Mouse (Mus musculus) adipocyte (in vitro differentiated cells): Measurements from ENCODE around the gene Rgr.

Source experiments
- DNase-seq: peaks from one replicate; pipeline ENCODE4 v3.0.0-alpha.2; 2016; ENCODE audit warnings: low spot score

Rgr gene

DNA sequence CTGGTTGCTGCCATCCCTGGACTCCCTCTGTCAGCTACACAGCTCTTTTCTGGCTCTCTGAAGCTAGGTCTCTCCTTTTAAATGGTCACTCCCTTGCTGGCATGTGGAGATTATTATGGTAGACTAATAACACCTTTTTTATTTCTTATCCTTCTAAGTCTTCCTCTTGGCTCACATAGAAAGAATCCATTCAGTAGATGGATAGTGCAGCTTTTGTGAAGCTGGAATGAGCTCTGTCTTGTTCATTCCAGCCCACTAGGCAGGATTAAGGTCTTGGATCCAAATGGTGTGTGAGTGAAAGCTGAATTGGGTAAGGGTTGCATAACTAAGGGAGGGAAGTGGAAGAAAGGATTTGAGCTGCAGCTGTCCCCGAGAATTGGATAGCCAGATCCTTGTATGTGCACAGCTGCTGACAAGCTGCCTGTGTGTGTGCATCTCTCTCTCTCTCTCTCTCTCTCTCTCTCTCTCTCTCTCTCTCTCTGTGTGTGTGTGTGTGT, at the start of gene Rgr:
Gene Rgr, minus strand, starts transcription at position 51 of the 497 bp plus-strand sequence.
- peak; percentile 86 for DNase-seq

DNA sequence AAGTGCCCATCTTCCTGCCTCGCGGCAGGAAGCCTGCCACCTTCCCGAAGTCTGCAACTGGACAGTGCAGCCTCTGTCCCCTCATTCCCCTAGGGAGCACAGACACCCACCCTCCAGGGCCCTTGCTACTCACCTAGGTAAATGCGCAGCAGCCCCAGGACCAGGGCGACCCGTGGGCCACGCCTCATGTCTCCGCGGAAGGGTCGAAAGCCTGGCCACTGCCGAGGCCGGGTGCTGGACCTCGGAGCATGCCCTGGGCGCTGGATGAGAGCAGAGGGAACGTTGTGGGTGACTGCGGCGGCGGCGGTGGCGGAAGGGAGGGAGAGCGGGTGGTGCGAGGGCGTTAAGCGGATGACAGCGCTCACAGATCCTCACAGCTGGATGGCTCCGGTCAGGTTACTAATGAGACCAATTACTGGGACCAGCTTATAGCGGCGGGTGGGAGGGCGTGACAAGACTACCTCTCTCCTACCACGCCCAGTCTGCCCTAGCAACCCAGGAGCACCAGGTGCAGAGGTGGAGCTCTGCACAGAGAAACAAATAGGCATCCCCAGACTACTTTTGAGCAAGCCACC, 49.3 kb upstream of the Rgr start, which contains the start of gene Cdhr1:
Gene Cdhr1, minus strand, starts transcription at position 392 of the 575 bp plus-strand sequence.
- DNase-seq = no peak

DNA sequence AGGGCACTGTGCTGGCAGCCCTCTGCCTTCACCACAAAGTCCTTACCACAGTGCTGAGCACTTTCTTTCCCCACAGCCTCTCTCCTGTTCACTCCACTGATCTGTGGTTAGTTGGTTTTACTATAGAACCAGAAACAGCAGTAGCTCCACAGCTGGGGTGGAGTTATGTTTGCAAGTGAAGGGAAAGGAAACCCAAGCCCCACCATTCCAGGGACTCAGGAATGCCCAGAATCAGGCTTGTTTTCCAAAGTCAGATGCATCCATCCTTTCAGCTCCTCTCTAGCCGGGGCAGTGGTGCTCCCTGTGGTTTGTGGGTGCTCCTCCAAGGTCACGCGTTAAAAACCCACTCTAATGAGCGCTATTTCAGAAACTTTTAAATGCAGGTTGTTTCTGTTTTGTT, 46.8 kb upstream of the Rgr start:
- DNase-seq = no peak

DNA sequence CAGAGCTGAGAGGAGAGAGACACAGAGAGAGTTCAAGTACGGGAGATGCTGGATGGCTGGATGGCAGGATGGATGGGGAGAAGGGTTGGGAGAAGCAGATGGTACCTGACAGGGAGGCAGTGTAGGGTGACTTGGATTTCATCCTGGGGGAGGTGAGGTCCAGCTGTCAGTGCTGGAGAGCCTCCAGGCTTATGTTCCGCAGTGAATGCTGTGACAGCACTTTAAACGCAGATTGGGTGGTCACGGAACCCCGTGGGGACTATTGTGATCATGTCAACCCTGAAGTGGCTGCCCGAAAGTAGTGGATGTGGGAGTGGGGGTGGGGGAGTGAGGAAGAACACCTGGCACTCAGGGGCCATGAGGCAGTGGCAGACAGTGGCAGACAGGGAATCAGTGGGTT, 45.7 kb upstream of the Rgr start:
- no peak for DNase-seq

DNA sequence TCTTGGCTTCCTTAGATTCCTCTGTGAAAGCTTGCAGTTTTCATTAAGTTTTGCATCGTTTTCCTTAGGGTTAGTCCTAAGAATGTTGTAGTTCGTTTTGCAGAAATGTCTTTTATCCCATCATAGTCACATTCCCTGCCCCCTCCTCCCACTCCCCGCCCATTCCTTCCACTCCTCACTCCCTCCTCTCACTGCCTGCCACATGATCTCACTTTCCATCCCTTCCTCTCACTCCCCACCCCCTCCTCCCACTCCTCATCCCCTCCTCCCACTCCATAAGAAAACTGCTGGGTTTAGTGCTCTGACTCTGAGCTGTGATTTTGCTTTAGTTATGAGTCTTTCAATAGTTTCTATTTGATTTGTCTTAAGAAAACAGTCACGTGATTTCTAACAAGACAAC, 35.0 kb upstream of the Rgr start:
- DNase-seq = no peak

DNA sequence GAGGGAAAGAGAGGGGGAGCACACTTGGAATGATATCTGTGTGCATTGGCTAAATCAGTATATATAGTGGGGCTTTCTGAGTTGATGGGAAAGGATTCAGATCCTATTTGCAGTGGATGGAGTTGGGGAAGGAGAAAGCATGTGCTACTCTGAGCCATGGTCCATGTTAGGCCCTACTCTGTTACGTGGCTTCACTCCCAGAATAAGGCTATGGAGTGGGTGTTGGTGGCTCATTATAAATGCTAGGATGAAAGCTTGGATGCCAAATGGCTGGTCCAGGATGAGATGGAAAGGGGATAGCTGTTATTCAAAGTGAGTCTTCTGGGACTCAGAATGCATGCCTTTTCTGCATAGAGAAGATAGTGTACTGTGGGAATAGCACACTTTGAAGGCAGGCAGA, 32.0 kb upstream of the Rgr start:
- DNase-seq = no peak

DNA sequence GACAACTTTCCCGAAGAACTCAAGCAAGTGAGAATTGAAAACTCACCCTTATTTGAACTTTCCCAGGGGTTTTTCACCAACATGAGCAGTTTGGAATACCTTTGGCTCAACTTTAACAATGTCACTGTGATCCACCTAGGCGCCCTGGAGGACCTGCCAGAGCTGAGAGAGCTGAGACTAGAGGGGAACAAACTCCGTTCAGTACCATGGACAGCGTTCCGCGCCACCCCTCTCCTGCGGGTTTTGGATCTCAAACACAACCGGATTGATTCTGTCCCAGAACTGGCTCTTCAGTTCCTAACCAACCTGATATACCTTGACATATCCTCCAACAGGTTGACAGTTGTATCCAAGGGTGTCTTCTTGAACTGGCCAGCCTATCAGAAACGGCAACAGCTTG, 19.8 kb upstream of the Rgr start:
- DNase-seq = peak; percentile 50

DNA sequence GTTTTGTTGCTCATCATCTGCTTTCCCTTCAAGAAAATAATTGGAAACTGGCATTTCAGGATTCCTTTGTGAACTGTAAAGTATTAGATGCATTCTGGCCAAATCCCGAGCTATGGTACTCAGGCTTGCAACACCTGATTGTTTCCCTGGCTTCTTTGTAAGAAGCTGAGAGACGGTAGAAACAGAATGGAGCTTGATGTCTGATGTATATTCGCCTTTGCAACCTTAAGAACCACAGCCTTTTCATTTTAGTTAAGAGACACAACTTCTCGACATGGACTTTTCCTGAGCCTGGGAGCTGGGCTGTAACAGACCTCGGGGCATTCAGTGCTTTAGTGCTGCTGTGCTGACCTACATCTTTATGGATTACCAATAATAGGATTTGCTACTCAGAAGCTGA, 18.9 kb upstream of the Rgr start, which contains the start of gene Lrit2:
Gene Lrit2, plus strand, starts transcription at position 301 of the 400 bp plus-strand sequence.
- no peak for DNase-seq

DNA sequence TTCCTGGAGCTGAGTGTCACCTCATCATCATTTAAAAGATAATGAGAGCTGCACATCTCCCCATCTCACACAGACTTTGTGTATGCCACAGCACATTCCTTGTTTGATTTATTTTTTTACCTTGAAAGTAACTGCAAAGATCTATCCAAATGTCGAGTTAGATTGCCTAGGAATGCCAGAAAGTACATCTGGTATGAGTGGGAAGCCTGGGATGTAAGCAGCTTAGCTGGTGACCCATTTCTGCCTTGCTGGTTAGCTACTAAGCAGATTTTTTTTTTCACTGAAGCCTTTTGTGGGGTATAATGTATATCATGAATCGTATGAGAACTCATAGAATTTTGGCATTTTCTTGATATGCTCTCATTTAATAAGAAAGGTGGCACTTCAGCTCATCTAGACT, 17.9 kb upstream of the Rgr start:
- DNase-seq = no peak

DNA sequence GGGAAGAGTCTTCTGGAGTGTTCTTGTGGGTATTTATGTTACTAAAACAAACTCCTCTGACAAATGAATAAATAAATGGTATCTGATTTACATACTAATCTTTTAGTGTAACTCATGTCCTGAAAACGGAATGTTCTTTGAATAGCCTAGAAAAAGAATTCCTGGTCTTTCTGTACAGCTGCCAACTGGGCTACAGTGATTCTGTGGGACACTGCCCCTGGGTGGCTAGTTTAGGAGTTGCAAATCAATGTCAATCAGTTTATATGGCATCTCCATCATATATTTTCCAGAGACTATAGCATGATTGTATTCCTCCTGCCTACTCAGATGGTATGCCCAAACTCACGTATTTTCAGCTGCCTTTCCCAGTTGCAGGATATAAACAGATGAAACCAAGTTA, 16.1 kb upstream of the Rgr start:
- DNase-seq = peak; percentile 67

DNA sequence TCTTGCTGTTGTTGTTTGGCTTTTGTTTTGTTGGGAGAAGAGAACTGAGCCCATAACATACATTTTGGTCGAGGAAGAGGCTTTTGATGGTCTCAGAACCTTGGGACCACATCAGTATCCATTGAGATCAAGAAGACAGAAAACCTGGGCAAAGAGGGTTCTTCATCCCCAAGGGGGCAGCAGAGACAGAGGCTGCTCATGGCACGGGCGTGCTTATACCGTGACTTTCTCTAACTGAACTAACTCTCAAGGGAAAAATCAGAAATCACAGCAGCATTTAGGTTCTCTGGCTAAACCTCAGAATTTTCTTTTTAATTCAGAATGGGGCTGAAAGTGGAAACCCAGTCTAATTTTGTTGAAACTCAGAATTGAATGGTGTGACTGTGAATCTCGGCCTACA, 14.3 kb downstream of the Rgr start:
- peak; percentile 35 for DNase-seq

DNA sequence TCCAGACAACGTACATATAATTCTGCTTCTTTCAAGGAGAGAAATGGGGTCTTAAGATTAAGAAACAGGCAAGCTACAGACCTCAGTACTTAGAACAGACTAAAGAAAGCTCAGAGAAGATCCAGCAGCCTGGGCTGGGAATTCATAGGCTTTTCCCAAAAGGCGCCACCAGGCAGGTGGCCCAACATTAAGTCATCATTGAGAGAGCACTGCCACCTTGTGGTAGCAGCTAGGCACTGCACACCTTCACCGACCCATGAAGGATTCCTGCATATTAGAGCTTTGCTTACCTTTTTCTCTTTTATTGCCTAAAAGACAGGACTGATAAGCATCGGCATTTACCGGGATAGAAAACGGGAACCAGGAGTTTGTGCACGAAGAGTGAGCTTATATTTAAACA, 15.5 kb downstream of the Rgr start:
- peak; percentile 85 for DNase-seq

DNA sequence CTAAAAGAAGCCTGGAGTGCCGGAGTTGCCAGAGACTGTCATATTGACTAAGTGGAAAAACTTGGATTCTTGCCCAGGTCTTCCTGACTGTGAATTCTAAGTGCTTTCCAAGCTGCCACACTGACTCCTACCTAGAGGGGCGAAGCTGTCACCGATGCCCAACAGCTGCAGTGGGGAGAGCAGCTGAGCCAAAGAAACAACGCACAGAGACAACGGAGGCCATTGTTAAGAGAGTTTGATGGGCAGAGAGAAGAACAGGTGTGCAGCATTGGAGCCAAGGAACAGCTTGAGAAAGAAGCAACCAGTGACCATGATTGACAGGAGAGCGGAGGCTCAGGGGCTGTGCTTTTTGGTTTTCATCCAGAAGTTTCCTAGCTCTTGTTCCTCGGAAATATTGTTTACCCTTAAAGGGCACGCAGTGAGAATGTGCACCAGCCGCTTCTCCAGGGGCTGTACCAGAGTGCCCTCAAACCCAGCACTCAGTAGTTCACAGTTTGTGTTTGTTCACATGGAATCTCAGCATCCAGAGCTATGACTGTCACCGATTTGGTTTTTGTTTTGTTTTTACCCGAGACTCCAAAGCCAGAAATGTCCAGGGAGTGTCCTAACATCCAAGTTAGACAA, 16.2 kb downstream of the Rgr start:
- DNase-seq = no peak

DNA sequence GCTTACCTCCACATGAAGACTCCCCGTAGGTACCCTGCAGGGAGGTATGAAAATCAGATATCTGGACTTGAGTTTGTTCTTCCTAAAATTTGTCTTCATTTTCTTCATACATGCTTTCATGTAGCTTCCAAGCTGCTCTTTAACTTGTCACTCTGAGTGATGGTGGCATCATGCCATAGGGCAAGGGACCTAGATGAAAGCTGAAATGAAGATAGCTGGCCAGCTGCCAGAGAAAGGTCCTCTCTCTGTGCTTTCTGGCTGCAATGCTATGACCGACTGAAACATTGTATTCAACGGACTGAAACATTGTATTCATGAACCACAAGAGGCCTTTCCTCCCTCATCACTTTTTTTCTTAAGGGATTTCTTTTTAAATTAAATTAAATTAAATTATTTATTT, 20.2 kb downstream of the Rgr start:
- no peak for DNase-seq

DNA sequence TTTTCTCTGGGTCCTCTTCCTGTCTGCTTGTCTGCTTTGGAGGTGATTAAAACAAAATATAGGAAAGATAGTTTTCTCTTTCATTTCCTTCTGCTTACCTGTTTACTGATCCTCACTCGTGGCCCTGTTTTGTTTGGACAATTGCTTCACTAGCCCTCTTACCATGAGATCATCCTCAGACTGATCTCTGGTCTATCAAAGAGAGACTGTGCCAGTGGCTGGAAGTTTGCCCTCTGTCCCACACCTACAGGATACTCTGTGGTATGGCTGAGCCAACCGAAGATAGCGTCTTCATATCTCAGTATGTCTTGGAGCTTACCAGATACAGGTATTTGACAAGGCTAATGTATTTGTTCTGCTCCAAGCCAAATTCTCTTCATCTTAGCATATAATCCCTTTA, 20.8 kb downstream of the Rgr start:
- no peak for DNase-seq

DNA sequence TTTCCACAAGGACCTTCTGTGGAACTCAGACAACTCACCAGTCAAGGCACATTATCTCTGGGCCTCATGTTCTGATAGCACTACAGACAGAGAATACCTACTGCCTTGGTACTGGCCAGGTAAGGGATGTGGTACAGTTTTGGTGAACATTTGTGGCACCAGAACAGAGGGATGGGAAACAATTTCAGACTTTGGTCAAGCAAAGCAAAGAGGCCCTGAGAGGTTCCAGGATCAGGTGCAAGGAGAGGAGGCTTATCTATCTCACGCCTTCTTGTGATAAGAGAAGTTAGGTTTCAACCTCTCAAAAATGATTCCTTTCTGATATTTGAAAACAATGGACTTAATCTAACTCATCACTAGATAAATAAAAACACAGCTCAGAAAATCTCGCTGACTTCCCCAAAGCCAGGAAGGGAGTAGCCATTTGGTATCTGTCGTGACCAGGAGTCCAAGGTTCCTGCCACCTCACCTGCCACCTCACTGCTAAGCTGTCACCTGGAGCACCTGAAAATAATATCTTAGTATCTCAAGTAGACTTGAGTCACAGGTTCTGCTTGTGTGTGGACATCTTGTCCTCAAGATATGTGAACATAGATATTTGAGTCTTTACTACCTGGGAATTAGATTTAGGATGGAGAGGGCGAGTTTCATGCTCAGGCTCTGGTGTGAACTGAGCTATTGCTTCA, 21.4 kb downstream of the Rgr start:
- no peak for DNase-seq

DNA sequence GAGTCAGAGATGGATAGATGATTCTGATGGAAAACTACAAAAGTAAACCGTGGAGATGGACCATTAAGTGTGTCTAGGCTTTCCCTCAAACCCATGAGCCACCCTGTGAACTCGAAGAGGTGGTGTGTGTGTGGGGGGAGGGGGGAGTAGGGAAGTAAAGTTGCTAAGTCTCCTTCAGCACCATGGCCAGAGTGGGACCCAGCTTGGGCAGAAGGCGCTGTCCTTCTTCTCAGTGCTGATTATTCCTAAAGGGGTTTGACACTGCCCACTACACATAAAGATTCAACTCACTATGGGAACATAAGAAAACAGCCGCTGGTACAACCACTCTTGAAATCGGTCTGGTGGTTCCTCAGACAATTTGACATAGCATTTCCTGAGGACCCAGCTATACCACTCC, 32.9 kb downstream of the Rgr start:
- peak; percentile 38 for DNase-seq

DNA sequence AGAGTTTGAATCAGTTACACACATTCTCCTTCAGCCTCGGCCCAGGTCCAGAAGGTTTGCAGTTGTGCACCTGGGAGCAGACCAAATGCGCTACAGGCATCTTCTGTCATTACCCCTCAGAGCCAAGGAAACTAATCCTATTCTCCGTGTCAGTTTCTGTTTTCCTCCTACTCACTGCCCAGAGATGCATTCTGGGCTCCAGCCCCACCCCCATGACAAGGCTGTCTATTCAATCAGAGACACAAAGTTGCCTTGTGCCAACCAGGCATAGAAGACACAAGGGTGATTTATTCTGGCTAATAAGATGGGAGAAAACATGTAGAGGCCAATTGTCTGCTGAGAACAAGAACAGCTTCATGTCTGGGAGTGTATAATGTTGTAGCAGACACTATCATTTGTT, 35.1 kb downstream of the Rgr start:
- no peak for DNase-seq

DNA sequence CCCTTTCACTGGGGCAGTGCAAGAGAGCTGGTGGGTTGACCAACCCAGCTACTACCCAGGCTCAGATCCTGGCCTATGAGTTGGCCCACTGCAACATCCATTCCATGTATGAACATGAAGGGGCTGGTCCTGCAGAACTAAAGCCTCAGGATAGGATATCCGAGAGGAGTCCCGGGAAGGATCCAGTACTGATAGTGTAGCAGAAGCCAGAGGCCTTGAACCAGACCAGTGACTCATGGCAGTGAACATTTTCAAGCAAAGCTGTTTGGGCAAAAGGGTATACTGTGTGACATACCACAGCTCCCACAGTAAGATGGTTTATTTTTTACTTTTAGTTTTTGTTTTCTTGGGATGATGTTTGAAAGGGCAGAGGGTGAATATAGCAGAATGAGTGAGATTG, 39.1 kb downstream of the Rgr start:
- DNase-seq = no peak

DNA sequence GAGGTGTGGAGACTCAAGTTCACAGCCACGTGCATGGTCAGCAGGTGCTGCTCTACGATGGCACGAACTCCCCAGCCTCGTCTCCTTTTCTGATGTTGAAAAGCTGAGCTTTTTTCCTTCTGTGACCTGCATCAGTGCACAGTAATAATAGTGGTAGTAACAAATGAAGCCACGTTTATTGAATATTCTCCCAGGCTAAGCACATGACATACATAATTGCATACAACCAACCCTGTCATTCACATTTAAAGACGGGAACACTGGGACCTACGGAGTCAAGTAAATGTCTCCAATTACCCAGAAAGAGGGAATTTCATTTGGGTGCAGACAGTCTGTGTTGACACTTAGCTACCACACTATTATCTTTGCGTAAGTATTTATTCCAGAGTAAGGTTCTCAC, 42.3 kb downstream of the Rgr start:
- no peak for DNase-seq

DNA sequence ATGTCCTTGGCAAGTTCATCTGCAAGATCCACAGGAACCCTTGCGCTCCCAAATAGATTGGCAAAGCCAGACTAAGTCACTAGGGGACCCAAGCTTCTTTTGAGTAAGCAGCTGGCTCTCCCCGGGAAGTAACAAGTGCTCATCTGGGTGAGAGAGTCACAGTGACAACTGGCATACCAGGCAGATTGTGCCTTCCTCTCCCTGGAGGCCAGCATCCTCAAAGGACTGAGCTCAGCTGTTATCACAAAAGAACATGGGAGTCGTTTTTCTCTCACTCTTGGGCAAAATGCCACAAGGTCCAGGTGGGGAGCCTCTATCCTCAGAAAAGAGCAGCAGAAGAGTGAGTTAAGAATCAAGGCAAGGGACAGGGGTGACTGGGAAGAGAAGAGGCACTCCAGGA, 42.9 kb downstream of the Rgr start:
- DNase-seq = no peak

DNA sequence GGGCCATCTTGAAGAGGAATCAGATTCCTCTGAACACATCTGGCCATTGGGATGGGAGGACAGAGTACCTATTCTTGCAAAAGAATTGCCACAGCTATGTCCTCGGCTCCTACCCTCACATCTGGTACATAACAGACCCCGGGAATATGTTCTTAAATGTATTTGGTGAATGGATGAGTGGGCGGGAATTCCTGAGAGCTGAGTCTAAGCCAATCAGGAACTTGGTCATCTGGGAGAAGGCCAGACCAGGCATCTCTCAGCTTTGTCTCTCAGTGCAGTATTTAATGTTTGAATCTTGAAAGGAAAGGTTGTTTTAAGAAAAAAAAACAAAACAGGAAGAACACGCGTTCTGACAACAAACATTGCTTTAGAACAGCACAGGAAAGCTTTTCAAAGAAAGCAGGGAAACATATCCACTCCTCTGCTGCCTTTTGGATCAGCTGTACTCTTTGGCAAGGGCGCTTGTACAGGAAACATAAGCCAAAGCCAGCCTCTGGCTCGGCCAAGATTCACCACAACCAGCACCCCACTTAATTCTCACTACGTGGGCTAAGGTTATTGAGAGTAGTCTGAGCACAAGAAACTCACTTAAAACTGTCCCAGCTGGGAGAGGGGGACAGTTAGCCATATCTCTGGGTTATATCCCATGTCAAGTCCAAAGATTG, 45.2 kb downstream of the Rgr start:
- DNase-seq = no peak

DNA sequence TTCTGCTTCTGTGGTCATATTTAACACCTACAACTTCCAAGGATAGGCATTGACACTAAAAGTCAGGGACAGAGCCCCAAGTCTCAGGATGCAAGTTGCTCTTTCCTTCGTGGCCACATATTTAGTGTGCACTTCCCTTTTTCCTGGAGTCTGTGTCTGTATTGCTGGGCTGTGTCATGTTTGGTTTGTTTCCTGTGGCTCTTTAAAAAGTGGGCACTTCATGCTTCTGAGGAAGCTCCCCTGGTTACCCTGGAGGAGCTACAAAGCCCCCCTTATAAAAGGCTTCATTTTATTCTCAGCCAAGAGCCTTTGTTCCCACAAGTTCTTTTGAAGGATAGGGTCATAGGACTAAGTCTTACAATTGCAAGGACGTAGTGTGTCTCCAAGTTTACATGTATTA, 45.9 kb downstream of the Rgr start:
- no peak for DNase-seq
